Mouse (Mus musculus): Measurements from ENCODE around the gene Lpar5.

Lpar5 gene

DNA sequence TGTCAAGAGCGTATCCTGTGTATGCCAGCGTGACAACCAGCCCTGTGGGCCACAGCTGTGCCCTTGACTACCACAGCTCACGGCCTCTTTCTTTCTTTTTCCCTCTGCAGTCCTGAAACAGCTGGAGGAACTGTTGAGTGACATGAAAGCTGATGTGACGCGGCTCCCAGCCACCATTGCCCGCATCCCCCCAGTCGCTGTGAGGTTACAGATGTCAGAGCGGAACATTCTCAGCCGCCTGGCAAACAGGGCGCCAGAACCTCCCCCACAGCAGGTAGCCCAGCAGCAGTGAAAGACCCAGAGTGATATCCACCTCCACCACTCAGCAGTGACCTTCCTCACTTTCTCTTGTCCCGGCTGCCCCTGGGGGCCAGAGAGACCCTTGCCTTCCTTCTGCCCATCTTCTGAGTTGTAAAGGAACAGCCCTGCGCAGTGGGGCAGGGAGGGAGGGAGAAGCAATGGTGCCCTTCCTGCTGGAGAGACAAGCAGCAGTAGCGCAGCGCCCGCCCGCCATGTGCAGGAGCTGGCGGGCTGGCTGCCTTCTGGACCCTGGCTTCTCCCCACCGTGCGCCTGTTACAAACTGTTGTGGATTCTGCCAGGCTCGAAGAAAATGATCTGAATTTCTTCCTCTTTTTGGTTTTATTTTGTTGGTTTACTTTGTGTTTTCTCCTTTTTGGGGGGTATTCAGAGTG, 62.1 kb downstream of the Lpar5 start:
- peak in 1 of 2 experiments; percentile 35 for DNase-seq

DNA sequence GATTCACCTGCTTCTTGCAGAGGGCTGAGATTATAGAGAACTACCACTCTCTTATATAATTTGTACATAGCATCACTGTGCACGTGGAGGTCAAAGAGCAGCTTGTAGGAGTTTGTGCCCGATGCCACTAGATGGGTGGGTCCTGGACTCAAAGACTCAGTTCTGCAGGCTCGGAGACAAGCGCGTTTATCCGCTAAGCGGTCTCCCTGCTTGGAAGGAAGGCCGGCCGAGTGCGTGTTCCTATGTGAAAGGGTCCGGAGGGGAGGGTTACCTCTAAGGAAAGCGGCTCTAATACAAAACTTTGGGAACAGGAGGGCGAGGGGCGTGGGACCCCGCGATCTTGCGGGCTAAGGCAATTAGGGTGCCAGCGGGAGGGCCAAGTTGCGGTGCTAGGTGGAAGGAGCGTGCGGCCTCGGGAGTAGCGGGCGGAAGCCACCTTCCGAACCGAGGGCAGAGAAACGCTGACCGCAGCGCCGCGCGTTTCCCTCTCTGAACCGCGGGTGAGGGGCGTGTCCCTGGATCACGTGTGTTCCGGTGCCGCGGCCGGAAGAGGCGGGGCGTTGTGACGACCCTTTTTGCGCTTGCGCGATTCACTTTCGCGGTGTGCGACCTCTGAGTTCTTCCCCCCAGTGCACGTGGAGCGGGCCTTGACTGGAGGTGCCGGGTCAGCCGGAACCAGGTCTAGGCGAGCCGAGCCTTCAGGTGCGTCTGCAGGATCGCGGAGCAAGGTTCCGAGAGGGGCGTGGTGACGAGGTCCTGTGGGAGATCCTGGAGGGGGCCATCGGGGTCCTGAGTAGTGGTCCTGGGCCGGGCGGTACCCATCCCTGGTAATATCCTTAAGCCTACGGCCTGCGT, 63.8 kb downstream of the Lpar5 start, which contains the start of gene Nop2:
Gene Nop2, plus strand, starts transcription at position 608 of the 855 bp plus-strand sequence.
- DNase-seq, result peak; percentile 91 to 94

All from kidney, postnatal 36 days (tissue).